Mouse (Mus musculus) right cerebral cortex, postnatal 4 days (tissue): ENCODE measurements around the gene Jph4.

Experiments
- DNase-seq: peaks from one replicate; pipeline ENCODE4 v3.0.0-alpha.2; 2022

Jph4 gene

DNA sequence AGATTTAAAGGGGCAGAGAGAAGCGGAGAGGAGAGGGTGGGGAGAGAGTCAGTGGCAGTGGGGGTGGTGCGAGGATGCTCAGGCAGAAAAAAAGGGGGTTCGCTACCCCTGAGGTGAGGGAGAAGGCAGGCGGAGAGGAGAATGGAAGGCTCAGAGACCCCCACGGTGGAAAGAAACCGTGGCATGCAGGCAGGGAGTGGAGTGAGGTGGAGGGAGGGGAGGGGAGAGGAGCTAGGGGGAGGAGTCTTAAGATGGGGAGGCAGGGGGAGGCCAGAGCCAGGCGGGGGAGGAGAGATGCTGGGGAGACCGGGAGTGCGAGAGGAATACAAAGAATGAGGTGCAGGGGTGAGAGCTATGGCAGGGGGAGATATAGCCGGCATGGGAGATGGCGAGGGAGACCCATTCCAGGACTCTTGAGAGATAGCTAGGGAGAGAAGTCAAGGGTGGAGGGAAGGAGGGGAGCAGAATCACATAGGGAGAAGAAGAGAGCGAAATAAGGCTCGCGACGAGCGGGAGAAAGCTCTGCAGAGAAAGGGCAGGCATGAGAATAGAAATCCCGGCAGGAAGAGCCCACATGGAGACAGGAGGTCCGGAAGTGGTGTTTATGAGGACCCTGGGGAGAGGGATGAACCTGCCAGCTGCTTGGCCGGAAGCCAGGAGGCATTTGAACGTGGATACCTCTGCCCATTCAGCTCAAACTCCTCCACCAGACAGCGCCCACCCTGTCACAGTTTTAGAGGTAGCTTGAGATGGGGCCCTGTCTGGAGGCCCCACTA lies at the start of gene Jph4:
Gene Jph4, minus strand, starts transcription at position 511 of the 776 bp plus-strand sequence.
- DNase-seq: peak; percentile 71

DNA sequence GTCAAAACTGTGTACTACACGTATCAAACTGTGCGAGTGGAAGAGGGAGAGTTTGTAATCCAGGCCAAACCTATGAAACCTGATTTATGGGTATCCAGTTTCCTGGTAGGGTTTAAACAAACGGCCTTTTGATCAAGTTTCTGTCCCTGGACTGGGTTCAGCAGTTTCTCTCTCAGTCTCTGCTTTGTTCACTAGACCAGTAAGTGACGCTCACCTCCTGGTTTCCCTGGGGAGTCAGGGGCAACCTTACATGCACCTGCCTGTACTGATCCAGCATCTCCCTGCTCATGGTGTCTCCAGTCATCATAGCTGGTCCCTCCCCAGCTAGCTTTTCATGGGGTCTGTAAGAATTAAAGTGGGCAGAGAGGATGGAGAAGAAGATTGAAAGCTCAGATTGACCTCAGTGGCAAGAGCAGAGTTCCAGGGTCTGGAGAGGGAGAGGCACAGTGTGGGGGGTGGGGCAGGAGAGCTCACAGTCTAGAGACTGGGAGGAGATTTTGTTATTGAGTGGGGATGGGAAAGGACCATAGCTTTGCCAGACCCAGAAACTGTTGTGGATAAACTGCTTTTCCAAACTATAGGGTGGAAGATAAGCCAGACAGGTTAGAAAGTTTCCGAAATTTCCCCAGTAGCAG lies 47.6 kb upstream of the Jph4 start:
- DNase-seq: no peak

DNA sequence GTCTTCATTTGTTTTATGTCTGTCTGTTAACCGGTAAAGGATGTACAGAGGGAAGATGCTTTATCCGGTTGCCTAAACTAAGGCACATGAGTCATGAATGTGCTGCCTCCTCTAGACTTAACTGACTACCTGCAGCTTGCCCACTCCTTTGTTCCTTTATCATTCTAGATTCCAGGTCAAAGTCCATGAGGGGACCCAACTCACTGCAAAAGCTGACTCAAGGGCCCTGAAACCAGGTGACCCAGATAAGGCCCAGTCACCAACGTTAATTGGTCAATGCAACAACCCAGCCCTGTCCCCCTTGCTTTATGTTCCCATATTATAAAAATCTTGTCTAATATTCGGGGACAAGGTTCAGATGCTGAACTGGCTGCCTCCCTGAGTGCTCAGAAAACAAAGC lies 45.4 kb upstream of the Jph4 start:
- DNase-seq: no peak

DNA sequence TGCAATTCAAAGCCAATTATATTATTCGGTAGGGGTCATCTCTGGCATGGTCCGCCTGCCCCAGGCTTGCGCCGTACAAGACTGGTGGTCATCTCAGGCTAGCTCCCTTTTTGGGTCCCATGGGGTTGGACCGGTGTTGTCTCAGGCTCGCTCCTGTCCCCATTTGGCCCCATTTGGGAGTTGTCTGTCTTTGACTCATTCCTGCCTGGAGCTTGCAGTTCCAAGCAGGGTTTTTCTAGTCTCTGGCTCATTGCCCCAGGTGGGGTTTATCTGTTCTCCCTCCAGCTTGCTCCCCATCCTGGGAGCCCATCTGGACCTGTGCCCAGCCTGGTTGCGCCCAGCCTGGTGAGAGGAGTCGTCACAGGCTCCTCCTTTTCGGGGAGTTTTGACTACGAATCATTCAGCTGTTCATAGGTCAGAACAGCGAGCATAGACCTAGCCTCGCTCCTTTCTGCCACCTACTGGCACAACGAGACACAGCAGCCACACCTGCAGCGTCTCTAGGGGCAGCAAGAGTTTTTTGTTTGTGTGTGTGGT lies 44.4 kb upstream of the Jph4 start:
- peak; percentile 78 for DNase-seq

DNA sequence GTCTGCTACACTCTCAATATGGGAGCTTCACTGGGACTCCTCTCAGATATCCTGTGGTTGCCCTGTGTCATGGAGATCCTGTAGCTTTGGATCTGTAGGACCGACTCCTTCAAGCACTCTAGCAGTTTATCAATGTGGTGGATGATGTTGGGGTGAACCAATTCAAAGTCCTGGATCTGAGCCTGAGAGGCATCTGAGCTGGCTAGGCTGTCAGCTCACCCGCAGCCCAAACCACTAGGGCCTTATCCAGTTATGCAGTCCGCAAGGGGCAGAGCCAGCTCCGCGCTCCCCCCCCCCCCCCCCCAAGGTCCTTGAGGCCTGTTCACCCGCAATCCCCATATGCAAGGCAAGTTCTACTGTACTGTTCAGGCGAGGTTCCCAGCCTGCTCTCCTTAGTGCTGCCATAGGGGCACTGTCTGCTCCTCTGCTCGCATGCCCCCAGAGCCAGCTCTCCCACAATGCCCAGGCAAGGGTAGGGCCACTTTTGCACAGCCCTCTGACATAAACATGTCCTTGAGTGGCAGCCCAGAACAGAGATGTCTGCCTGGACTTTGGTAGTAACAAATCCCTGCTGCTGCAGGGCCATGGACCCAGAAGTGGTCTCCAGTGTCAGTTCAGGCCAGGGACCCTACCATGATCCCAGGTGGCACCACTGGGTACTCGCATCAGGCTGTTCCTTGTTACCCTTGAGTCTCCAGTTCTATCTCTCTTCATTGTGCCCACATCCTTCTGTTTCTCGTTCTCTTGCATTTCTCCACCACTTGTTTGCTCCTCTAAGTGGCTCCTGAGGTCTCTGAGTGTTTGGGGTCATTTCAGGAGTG lies 43.7 kb upstream of the Jph4 start:
- DNase-seq: no peak

DNA sequence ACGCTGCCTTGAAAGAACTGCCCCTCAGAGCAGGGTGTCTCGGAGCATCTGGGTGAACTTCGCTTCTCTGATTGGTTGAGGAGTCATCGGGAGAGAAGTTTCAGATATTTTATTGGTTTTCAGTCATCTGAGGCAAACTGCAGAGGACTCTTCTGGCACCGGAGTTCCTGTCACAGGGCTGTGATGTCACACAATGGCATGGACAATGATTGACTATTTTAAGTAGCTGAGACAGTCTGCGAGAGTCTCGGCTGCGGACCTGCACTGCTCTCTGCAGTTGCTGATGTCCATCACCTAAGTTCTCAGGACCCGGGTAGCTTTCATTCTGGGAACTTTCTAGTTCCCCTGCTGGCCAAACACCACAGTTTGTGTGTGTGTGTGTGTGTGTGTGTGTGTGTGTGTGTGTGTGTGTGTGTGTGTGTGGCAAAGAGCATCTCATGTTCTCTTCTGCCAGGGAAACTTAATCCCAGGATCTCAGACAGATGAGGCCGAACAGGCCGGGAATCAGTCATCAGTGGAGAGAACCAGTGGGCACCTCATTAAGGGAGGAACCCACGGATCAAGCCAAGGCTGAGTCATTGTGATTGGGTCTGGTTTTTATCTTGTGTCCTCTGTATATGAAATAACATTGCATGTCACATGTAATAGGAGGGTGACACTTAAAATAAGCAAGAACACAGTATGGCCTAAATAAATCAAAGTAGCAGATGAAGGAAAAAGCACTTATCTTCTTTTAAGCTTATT lies 40.8 kb upstream of the Jph4 start:
- no peak for DNase-seq

DNA sequence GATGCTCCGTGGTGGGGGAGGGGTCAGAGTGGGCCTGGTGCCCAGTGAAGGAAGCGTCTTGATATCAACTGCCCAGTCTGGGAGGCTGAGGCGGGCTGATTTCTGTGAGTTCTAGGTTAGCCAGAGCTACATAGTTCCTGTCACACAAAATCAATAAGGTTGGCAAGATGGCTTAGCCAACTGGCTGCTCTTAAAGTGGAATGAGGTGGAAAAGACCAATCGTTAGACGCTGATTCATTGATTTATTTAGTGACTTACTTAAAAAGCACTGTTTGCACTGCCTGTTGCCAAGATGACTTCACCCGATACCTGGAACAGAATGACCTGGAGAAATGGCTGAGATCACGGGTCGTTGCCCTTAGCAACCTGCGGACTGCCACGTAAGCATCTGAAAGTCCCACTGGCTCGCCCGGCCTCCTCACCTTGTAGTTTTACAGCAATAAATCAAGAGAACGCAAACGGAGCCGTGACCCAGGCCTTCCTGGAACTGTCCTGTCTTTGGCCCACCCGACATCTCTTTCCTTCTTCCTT lies 36.3 kb upstream of the Jph4 start:
- DNase-seq: no peak

DNA sequence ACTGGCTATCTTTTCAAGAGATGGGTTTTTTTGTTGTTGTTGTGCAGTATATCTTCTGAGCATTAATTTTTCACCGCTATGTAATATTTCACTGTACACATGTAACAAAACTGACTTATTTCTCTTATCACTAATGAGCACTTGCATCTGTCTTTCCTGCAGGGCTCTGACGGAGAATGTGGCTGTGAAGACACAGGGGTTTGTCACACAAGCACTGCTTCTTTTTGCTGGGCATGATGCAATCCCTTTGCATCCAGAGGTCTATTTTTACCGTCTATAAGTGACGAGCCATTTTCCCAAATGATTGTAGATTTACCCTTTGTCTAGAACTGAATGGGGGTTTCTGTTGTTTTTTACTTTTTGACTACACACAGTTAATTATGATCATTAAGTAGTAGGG lies 35.4 kb upstream of the Jph4 start:
- DNase-seq: no peak

DNA sequence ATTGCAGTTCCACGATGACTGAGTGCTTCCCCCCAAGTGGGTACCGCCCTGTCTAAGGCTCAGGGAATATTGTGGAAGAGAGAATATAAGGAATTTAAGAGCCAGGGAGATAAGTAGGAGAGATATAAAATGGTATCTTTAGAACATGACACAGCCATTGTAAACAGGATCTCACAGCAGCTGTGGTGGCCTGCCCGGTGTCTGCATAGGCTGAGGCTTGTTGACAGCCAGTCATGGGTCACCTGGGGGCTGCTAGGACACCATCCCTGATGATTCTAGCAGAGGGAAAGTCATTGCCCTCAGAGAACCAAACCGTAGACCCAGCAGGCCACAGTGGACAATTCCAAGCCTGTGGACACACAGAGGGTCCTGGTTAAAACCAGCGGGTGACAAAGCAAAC lies 34.2 kb upstream of the Jph4 start:
- no peak for DNase-seq

DNA sequence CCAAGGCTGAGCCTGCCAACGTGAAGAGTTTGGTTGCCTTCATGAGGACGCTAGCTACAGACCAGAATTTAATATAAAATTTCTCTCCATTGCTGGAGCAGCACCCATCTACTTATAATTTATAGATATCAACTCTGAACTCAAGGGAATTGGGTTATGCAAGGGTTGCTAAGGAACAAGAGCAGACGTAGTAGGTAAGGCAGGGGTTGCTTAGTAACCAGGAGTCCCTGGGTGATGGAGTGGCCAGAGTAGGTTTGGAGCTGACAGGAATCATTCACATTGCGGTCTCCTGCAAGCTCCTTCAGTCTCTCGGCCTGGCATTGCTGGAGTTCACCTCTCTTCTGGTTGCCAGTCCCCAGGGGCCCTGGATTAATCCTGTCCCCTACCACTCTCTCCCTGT lies 32.3 kb upstream of the Jph4 start:
- no peak for DNase-seq

DNA sequence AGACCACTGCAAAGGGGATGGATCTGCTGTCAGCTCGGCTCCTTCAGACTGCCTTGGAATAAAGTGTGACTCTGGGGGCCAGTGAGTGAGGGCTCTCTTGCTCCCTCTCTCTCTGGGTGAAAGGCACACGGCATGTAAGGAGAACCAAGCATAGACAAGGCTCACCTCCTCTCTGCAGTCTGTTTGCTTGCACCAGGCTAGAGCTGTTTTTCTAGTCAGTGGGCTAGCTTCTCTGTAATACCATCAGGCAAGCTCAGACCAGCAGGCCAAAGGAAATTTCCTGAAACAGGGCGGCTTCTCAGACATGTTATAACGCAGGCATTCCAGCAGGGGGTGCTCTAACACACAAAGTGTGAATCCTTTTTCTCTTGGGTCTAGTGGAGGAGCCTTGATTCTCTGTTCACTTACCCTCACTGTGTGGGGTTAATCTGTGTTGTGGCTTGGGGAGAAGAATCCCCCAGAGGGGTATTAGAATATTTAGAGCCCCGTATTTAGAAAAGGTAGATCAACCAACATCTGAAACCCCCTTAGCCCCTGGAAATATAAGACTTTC lies 31.7 kb upstream of the Jph4 start:
- DNase-seq: peak; percentile 85

DNA sequence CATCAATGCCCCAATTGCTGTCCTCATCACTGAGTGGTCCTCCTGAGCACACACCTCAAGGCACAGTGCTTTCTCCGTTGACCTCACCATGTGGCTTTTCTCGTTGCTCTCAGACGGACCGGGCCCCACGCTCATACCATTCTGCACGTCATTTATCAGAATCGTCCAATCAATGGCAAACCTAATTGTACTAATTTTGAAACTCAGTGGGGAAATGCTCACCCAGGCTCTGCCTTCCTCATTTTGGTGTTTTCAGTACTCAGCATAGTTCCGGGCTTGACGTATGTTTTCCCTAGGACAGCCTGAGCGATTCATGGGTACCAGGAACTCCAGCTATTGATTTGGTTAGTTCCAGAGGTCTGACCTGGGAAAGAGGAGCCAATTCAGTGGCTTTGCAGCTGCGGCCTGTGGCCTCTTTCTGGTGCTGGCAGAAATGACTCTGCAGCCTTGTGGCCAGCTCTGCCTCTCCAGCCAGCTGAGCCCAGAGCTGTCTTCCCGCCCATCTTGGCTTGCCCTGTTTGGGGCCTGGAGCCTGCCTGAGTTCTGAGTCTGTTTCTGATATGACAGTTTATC lies 30.2 kb upstream of the Jph4 start:
- DNase-seq: no peak

DNA sequence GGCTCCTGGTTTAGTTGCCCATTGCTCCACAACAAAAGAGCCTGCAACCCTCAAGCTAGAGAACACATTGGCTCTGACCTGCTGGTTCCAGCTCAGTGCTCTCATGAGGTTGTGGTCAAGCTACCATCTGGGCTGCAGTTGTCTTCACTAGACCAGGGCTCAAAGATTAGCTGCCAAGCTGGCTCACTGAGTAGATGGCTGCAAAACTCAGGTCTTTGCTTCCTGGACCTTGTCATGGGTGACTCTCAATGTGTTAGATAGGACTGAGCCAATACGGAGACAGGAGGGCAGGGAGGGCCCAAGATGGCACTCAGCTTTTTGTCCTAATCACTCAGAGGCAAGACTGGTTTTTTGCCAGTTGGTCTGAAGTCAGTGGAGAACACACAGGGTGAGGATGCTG lies 29.6 kb upstream of the Jph4 start:
- DNase-seq: no peak

DNA sequence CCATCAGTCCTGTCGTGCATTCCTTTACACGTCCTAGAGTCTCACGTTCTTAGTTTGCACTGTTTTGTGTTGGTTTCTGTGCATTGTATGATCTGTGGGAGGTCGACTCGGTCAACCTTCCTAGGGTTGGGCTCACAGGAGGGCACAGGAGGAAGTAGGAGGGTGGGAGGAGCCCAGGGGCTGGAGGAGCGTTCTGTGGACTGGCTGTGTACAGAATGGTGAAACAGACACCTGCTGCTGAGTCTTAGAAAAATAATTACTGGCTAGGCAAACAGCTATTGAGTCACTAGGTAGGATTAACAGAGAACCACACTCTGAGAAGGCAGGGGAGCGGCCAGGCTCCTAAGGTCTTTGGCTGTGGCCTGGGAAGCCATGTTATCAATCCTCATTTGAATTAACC lies 22.6 kb upstream of the Jph4 start:
- no peak for DNase-seq

DNA sequence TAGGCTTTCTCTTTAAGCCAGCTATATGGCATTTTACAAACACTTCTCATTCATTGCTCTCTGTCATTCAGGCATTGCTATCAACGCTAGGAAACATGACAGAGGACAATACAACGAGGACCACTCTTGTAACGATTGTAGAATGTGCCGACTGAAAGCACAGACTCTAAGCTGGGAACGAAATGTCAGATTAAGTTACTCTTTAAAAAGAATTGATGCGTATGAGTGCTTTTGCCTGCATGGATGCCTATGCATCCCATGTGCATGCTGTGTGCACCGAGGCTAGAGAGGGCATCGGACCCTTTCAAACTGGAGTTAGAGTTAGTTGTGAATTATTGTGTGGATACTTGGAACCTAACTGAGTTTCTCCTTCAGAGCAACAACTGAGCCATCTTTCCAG lies 18.9 kb upstream of the Jph4 start:
- DNase-seq: no peak

DNA sequence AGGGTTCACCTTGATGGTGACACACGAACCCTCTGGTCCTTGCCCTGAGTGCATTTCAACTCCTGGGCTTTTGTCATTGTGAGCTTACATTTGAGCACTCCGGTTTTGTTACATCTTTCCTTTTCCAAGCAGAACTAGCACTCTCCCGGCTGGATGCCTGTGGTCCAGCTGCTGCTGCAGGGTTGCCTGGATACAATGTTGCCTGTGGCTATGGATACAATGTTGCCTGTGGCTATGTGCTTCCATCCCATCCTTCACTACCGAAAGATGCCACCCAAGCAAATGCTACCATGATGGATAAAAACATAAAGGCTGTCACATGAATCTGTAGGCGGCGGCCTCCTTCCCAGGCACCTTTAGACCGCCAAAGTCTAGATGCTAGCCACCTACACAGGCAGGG lies 9.8 kb upstream of the Jph4 start:
- DNase-seq: no peak

DNA sequence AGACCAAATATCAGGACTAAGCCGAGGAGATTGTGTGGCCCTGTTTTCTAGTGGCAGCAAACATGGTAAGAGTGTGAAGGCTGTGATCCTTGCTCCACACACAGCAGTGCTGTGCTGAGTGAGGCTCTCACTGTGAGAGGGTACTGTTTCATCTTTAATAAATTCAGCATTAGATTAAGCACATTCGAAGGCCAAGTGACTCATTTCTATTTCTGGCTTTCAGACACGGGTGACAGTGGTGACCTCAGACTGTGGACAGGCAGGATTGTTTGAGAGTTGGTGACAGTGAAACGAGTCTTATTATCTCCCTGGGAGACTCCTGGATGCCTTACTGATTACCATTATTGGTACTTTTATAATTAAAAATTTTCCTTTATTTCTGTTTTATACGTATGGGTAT lies 9.0 kb upstream of the Jph4 start:
- DNase-seq: no peak

DNA sequence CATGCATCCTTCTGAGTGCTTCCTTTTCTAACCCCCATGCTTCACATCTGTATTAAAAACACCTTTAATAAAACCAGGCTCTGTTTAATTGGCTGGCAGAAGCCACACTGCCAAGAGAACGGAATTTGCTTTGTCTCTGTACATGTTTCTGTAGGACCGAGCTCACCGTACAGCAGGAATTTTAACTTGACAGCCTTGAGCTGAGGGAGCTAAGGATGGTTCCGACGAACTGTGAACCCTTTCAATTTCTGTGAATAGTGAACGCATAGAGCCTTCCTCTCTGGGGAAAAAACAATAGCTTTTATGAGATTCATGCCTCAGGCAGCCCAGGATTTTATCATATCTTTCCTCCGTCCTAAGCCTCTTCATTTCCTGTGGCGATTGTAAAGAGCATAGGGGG lies 5.6 kb upstream of the Jph4 start:
- no peak for DNase-seq

DNA sequence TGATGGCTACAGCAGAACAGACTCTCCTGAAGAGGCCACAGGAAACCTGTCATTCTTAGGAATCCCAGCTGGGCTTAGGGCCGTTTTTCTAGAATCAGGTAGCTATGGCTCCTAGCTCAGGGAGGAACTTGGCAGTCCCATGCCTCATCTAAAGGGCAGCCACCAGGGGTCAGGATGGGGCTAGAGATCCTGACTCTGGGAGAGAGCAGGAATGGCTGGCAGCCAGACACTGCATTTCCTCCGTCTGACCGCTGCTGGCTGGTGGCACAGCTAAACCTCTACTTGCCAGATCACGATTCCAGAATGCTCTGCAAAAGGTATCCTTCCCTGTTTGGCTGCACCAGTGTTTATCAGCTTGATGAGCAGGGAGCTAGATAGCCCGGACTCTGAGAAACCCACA lies 5.2 kb upstream of the Jph4 start:
- peak; percentile 77 for DNase-seq

DNA sequence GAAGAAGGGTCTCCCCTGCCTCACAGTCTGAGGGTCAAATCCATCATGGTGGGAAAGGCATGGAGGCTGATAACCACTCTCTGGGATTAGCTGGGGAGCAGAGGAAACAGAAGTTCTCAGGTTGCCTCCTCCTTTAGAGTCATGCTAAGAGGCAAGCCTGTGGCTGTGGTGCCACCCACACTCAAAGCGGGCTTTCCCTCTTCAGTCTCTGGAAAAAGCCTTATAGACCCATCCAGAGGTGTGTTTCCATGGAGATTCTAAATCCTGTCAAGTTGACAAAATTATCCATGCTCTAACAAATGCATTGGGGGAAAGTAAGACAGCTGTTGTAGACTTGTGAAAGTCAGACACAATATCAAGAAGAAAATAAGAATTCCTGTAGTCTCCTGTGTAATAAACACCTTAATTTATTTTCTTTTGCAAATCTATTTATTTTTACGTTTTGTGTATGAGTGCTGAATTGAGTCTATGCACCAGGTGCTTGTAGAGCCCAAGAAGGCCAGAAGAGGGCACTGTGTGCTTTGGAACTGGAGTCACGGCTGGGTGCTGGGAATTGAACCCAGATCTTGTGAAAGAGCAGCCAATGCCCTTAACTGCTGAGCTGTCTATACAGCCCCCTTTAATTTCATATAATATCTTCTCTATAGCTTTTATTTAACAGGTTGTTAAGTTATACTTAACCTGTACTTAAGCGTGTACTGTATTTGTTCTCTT lies 2.8 kb upstream of the Jph4 start:
- no peak for DNase-seq

DNA sequence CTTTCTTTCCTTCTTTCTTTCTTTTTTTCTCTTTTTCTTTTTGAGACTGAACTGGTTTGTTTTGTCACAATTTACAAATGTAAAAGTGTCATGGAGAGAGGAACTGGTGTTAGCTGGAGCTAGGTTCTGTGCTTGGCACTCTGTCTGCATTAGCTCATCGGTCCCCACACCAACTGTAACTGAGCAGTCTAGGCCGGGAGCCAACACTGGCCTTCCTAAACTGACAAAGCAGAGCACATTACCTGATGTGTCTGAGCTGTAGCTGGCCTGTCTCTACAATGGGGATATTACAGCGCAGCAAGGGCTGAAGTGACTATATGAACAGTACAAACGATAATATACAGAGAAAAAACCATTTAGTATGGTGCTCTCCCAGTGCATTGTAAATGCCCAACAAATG lies 2.1 kb upstream of the Jph4 start:
- peak; percentile 35 for DNase-seq
